Mouse (Mus musculus) ES-Bruce4 (cell line): ENCODE results near the gene Foxk1.

Experiments used
- CTCF ChIP-seq: IDR thresholded peaks from one replicate; pipeline ENCODE4 v1.8.1; 2011; ENCODE audit warnings: low read depth, low read length
- EP300 ChIP-seq: IDR thresholded peaks from 2 replicates; pipeline ENCODE4 v1.6.1; 2011; ENCODE audit warnings: low read depth, low read length; ENCODE audit not compliant: insufficient read depth
- POLR2A ChIP-seq: IDR thresholded peaks from one replicate; pipeline ENCODE4 v1.8.1; 2011; ENCODE audit warnings: low read length; ENCODE audit not compliant: insufficient read depth

DNA sequence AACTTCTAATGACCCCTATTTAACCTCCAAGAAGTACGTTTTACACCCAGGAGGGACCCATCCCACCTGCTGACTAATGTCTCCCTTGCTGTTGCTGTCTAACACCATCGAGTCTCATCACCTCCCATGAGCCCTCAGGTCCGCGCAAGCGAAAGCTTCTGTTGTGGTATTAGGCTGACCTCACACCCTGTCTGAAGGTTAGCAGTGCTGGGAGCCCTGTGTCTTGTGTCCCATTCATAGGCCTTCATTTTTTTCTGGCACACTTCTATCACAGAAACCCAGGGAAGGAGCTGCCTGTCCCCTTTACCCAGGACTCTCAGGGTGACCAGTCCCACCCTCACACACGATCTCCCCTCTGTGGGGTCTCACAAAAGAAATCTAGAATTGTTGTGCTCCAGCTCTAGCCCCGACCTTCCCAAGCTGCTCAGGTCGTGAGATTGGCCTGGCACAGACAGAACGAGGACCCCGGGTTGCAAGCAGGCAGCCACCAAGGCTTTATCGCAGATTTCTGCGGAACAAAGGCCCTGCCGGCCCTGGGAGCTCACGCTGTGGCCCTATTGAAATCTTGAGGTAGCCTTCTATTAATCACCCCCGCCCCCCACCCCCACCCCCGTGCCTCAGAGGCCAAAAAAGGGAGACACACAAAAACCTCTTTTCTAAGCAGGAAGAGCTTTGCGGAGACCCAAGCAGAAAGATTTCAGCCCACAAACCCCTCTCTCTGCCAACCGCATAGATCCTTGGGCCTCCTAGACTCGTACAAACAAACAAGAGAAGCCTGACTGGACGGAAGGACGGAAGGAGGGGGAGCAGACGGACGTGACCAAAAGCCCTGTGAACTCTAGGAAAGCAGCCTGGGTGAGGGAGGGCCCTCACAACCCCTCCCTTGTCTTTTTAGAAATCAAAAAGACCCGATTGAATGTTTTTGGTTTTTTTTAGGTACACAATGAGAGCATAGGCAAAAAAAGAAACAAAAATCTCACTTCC lies 29.8 kb upstream of the Foxk1 start:
- no peak for TF ChIP-seq CTCF
- no peak for TF ChIP-seq EP300
- TF ChIP-seq POLR2A: no peak
